Mouse (Mus musculus): Measurements from ENCODE around the gene Adgrb2.

Gene Adgrb2

DNA sequence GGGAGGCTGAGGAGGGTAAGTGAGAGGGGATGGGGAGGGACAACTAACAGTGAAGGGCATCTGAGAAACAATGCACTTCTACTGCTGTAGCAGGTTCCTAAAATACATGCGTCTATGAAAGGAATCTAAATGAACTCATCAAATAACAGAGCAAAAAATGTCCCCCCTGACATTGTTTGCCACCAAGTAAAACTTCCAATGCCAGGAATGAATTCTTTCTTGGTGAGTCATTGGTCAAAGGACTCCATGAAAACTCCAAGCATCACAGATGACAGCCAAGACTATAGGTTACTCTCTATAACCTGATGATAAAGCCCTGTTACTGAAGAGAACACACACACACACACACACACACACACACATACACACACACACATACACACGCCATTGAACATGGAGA is 46.5 kb downstream of the Adgrb2 start:
- DNase-seq (ENCODE audit: low read depth, low spot score): no peak

DNA sequence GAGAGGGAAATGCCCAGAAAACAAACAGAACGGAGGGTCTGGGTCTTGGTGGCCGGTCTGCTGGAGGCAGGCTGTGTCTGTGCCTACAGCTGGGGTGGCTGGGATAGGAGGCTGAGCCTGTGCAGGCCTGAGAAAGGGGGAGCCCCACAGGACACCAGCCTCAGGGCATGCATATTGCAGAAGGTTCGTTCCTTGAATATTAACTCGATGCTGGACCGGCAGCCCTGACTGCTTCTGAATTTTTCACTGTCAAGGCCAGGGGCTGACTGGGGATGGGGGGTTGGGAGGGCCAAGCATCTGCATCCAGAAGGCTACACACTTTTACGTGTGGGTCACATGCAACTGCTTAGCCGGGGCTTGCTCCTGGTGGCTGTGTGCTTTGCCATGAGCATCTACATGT is 48.8 kb downstream of the Adgrb2 start:
- no peak for DNase-seq (ENCODE audit: low read depth, low spot score)

- DNase-seq (ENCODE audit: low read depth, low spot score): no peak
These were observed 51.4 kb downstream of the Adgrb2 start for GRCm38 (mm10) chr4:130036112-130036511.

DNA sequence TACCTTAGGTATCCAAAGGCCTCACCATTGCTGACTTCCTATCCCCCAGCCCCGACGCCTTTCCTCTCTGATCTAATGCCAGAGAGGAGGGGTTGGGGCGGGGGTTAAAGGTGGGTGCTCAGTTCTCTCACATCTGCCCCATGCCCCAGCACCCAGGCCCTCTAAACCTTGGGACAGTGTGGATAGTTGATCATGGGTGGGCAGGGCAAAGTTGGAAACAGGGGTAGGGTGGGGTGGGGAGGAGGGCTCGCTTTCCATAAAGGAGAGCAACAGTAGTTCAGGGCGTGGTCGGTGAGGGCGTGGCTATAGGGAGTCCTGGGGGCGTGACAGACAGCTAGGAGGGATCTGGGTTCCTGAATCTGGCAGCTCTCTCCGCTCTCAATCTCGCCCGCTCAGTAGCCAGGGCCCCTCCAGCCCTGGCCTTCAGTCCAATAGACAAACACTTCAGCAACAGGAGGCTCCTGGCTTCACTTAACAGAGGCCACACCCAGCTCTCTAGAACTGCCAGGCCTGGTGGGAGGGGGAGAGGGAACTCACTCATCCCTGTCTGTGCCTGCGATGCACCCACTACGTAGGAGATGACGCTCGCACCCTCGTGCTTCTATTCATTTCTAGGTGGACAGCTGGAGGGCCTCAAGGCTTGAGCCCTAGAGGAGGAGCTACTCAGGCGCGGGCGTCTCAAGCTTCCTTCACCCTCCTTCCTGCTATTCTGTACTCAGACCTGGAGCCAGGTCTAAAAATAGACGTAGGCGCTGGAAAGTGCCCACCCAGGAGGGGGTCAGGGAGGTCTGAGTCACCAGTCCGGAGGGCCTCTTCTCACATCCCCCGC is 52.1 kb downstream of the Adgrb2 start:
- no peak for DNase-seq (ENCODE audit: low read depth, low spot score)

DNA sequence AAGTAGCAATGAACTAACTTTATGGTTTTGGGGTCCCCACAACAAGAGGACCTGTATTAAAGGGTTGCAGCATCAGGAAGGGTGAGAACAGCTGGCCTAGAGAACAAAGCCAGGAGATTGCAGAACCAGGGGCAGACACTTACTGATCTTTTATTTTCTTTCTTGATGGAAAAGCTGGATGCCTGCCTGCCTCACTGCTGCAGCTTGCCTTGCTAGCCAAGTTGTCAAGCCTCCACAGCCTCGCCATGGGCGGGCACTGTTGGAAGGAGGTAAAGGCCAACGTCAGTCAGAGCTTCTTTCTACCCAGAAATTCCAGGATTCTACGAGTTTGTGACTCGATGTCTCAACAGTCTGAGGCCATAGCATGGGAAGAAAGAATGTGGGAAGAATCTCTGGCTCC is 54.7 kb downstream of the Adgrb2 start:
- DNase-seq (ENCODE audit: low read depth, low spot score): no peak

- DNase-seq (ENCODE audit: low read depth, low spot score): no peak
These were observed 56.4 kb downstream of the Adgrb2 start for GRCm38 (mm10) chr4:130041076-130041475.

DNA sequence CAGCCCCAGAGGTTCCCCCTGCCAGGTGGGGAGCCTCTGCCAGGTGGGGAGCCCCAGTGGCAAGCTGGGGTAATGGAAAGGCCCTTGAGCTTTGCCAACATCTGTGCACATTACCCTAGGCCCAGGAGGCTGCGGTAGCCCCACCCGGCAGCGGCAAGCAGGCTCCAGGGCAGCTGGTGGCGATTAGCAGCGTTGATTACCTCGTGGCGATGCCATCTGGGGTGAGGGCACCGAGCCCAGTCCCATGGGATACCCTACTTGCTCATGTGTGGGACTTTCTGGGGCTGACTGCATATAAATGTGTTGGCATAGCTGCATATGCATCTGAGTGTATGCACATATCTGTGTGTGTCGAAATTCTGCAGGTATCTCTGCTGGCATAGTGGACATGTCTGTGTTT is 59.5 kb downstream of the Adgrb2 start:
- DNase-seq (ENCODE audit: low read depth, low spot score): no peak

GRCm38 (mm10) chr4:130045609-130046008 is 60.9 kb downstream of the Adgrb2 start:
- no peak for DNase-seq (ENCODE audit: low read depth, low spot score)

GRCm38 (mm10) chr4:130047331-130048202 is 62.9 kb downstream of the Adgrb2 start, which contains the start of gene Col16a1:
Col16a1 (plus strand) TSS chr4:130047840.
- peak; percentile 84 for DNase-seq (ENCODE audit: low read depth, low spot score)

DNA sequence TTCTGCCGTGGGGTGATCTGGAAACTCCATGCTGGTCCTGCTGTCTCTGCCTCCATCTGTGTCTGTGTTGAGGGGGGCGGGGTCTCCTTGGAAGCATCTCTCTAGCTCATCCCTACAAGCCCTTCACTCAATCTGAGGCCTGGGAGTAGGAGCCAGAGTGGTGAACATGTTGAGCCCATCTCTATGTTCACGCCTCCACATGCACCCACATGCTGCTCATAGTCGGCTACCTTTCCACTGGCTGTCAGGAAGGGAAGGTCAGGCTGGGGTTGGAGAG is 63.5 kb downstream of the Adgrb2 start:
- no peak for DNase-seq (ENCODE audit: low read depth, low spot score)

- no peak for DNase-seq (ENCODE audit: low read depth, low spot score)
These were observed 65.6 kb downstream of the Adgrb2 start for GRCm38 (mm10) chr4:130050056-130050824.

DNA sequence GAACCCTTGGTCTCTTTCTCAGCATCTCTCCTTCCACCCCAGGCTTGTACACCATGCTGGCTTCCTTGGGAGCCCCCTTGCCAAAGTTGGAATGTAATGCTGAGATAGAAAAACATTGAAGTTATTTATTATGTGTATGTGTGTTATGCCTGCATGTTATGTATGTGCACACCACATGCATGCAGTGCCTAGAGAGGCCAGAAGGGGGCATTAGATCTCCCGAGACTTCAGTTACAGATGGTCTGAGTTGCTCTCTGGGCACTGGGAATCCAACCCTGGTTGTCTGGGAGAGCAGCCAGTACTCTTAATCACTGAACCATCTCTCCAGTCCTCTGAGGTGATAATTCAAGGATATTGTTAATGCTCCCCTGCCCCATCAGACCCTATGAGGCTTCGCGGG is 67.6 kb downstream of the Adgrb2 start:
- no peak for DNase-seq (ENCODE audit: low read depth, low spot score)

GRCm38 (mm10) chr4:130053111-130053510 is 68.4 kb downstream of the Adgrb2 start:
- DNase-seq (ENCODE audit: low read depth, low spot score): no peak

GRCm38 (mm10) chr4:130054727-130055126 is 70.1 kb downstream of the Adgrb2 start:
- DNase-seq (ENCODE audit: low read depth, low spot score): no peak

GRCm38 (mm10) chr4:130055160-130056010 is 70.7 kb downstream of the Adgrb2 start:
- DNase-seq (ENCODE audit: low read depth, low spot score): no peak

DNA sequence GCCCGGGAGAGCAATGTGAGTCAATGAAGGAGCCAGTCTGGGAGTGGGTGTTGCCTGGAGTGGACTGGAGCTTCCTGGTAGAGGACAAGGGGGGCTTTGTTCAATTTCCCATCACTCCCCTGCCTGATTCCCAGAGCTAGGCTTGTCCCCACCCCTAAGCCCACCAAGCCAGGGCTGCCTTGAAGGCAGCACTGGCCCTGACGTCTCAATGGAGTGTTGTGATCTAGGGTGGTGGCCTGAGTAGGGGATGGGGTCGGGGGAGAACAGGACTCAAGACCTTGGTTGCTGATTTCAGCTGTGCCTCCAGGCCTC is 71.3 kb downstream of the Adgrb2 start:
- DNase-seq (ENCODE audit: low read depth, low spot score): no peak

GRCm38 (mm10) chr4:130056471-130056870 is 71.8 kb downstream of the Adgrb2 start:
- DNase-seq (ENCODE audit: low read depth, low spot score): no peak

DNA sequence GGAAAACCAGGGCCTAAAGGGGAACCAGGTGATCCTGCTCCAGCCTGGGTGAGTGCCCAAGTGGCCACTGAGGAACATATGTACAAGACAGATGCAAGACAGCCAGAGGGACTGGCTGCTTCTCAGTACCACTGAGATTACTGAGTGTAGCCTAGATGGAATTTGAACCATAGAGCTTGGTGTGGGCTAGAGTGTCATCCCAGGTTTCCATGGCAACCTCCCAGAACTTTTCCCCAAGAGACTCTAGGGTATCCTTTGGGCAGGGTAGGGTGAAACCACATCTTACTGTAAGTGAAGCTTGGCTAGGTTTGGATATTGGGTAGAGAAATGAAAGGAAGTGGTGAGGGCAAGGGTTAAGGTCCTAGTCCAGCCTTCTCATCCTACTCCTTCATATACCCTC is 76.3 kb downstream of the Adgrb2 start:
- no peak for DNase-seq (ENCODE audit: low read depth, low spot score)

DNA sequence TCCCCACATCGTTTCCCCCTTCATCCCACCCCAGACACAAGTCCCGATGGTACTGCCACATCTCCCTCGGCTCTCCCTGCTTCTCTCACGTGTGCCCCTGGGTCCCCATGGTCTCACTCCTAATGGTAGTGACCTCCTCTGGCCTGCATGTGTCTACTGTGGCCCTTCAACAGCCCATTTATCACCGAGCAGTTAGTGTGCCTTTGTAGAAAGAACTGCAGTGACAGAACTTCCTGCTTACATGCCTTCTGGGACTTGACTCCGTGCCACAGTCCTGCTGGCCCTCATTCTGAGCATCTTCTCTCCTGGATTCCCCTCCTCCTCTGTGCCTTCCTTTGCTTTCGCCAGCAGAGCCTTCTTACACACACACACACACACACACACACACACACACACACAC is 78.5 kb downstream of the Adgrb2 start:
- no peak for DNase-seq (ENCODE audit: low read depth, low spot score)

DNA sequence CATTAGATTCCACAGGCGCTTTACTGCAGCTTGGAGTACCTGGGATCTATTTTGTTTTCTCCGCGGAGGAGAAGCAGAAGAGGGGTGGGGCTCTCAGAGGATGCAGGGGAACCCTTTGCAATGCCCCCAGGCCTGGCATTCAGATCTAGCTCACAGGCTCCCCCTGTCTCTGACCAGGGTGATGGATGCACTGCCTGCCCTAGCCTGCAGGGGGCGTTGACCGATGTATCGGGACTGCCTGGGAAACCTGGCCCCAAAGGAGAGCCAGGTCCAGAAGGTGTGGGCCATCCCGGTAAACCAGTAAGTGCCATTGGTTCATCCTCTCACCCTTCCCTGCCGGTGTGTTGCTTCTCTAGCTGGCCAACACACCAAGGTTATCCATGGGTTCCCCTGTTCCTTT is 82.1 kb downstream of the Adgrb2 start:
- no peak for DNase-seq (ENCODE audit: low read depth, low spot score)

GRCm38 (mm10) chr4:130070523-130070922 is 85.9 kb downstream of the Adgrb2 start:
- DNase-seq (ENCODE audit: low read depth, low spot score): no peak

All from forelimb bud, embryonic 11.5 days (tissue).